Mouse (Mus musculus): ENCODE measurements at regions not wholly inside any gene's neighbourhood (a gene's known extent, or its start where the extent isn't known, plus 50 kb on each side); places are given as distances from the start of the nearest gene placed in this dataset.
A peak's percentile ranks its signal among the peaks of the same experiment; 100 is the strongest.

- DNase-seq (ENCODE audit: low read depth, low spot score) = peak; percentile 65
These were observed 54.2 kb upstream of the Rfpl4b start for GRCm38 (mm10) chr10:38875667-38876245.

- no peak for DNase-seq (ENCODE audit: low read depth, low spot score)
These were observed 57.7 kb upstream of the Rfpl4b start for GRCm38 (mm10) chr10:38879271-38879670.

GRCm38 (mm10) chr10:38880642-38881187 lies 59.1 kb upstream of the Rfpl4b start:
- no peak for DNase-seq (ENCODE audit: low read depth, low spot score)

GRCm38 (mm10) chr10:38882154-38882553 lies 60.6 kb upstream of the Rfpl4b start:
- no peak for DNase-seq (ENCODE audit: low read depth, low spot score)

GRCm38 (mm10) chr10:38883816-38884599 lies 62.4 kb upstream of the Rfpl4b start:
- DNase-seq (ENCODE audit: low read depth, low spot score) = no peak

- DNase-seq (ENCODE audit: low read depth, low spot score) = peak; percentile 67
These were observed 63.1 kb upstream of the Rfpl4b start for GRCm38 (mm10) chr10:38884641-38885040.

- no peak for DNase-seq (ENCODE audit: low read depth, low spot score)
These were observed 64.9 kb upstream of the Rfpl4b start for GRCm38 (mm10) chr10:38886441-38886840.

GRCm38 (mm10) chr10:38887896-38888295 lies 66.3 kb upstream of the Rfpl4b start:
- no peak for DNase-seq (ENCODE audit: low read depth, low spot score)

- DNase-seq (ENCODE audit: low read depth, low spot score) = no peak
These were observed 70.6 kb upstream of the Lama4 start for GRCm38 (mm10) chr10:38894706-38895105.

- no peak for DNase-seq (ENCODE audit: low read depth, low spot score)
These were observed 69.7 kb upstream of the Lama4 start for GRCm38 (mm10) chr10:38895656-38896055.

GRCm38 (mm10) chr10:38897573-38897972 lies 67.7 kb upstream of the Lama4 start:
- DNase-seq (ENCODE audit: low read depth, low spot score) = no peak

- DNase-seq (ENCODE audit: low read depth, low spot score) = no peak
These were observed 59.2 kb upstream of the Lama4 start for GRCm38 (mm10) chr10:38906121-38906520.

GRCm38 (mm10) chr10:38907835-38908234 lies 57.5 kb upstream of the Lama4 start:
- DNase-seq (ENCODE audit: low read depth, low spot score) = no peak

GRCm38 (mm10) chr10:38908277-38908676 lies 57.0 kb upstream of the Lama4 start:
- DNase-seq (ENCODE audit: low read depth, low spot score) = no peak

GRCm38 (mm10) chr10:38909152-38909732 lies 56.1 kb upstream of the Lama4 start:
- DNase-seq (ENCODE audit: low read depth, low spot score) = no peak

- no peak for DNase-seq (ENCODE audit: low read depth, low spot score)
These were observed 55.5 kb upstream of the Lama4 start for GRCm38 (mm10) chr10:38909843-38910242.

- DNase-seq (ENCODE audit: low read depth, low spot score) = no peak
These were observed 52.3 kb upstream of the Lama4 start for GRCm38 (mm10) chr10:38913013-38913412.

Measured in CD4-positive, CD25-positive, alpha-beta regulatory T cell, adult 2 months (primary cell).